Mouse (Mus musculus) cortical plate, adult 2 months (tissue): Measurements from ENCODE around the gene Cdk18.

Experiments used
- CTCF ChIP-seq: fragments of 200-500 bp; IDR thresholded peaks from 2 replicates; pipeline ENCODE4 v1.5.1; 2011; ENCODE audit warnings: mild to moderate bottlenecking, control low read depth, low read length; ENCODE audit not compliant: insufficient read depth; ENCODE audit errors: extremely low read depth
- POLR2A ChIP-seq: fragments of 200-500 bp; IDR thresholded peaks from 2 replicates; pipeline ENCODE4 v1.6.1; 2011; ENCODE audit warnings: mild to moderate bottlenecking, low read length, control low read depth; ENCODE audit not compliant: insufficient read depth; ENCODE audit errors: extremely low read depth

DNA sequence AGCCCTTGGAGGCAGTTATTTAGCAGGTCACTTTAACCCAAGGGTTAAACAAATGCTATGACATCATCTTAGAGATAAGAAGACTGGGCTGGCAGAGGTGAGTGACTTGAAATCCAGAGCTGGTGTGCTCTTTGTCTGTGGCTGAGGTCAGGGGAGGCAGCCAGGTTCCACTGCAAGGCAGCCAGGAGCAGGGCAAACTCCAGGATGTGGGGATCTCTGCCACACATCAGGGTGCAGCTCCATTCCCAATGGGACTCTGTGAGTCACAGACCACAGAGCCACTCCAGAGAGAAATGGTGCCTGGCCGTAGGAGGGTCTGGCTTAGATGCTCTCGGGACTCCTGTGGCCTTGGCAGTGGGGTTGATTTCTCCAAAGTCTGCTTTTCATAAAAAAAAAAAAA lies 12.4 kb upstream of the Cdk18 start:
- TF ChIP-seq CTCF = no peak
- no peak for TF ChIP-seq POLR2A
